Mouse (Mus musculus): ENCODE measurements around the gene Pold2. TPM values are rescaled to one million over a fixed set of nuclear protein-coding genes. Genes with fewer than 3 reads are reported as not detected.

Pold2 gene
- polyA plus RNA-seq, 1 experiment from 2014 or later = 127 TPM

DNA sequence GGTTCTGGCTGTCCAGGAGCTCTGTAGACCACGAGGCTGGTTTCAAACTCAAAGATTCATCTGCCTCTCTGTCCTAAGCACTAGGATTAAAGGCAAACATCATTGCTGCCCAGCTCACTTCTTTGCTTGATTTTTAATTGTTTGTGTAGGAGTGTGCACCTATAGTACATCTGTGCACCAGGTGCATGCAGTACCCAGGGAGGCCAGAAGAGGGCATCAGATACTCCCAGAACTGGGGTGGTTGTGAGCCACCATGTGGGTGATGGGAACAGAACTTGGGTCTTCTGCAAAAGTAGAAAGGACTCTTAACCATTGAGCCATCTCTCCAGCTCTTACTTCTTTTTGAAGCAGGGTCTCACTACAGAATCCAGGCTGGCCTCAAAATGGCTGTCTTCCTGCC lies 19.4 kb downstream of the Pold2 start:
- Histone ChIP-seq H3K4me1 (replicated peaks) (peaks cover 30% of the 10 kb centered on the region), H3K4me3 (replicated peaks) (no peak overlapping the region), H3K9ac (replicated peaks) (no peak overlapping the region), H3K9me3 (no peaks in the 10 kb centered on the region; the same call in 1 of the 2 replicates), H3K4me2 (no peak overlapping the region), H3K27ac (no peak overlapping the region), H3K36me3 (no peaks in the 10 kb centered on the region), H3K27me3 (peaks cover 42% of the 10 kb centered on the region)
- 80% methylated on average over 1 of the region's 1 CpGs for WGBS
- ATAC-seq (ENCODE audit: insufficient number of reproducible peaks, insufficient read depth, low FRiP score, low TSS enrichment, low read depth) = no peak

DNA sequence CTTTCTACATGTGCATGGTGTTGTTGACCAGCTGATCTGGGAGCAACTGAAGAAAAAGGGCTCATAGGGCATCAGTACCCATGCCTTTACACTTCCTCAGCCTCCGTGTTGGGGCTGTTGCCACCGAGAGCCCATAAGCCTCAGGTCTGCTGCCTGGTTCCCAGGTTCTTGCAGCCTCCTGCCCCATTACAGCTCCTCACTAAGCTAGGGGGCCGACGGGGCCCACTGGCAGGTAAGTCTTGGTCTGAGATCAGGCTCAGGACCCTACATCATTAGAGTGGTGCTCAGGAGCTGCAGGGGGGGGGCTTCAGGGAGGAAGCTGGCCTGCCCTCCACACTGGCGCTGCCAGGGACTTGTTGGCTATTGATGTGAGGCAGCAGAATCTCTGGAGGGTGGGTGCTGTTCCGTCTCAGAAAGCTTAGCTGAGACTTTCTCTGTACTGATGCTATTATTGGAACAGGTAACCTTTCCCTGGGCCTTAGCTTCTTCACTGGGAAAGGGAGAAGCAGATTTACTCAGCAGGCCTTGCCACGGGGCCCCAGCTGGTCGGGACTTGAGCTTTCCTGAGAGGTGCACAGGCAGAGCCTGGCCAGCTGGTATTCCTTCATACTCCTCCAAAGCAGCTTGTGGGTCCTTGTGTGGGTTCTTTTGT lies 21.5 kb downstream of the Pold2 start:
- 0 out of 2 replicates have a peak overlapping the region, but pooled peaks have one; percentile 69 for H3K27ac ChIP-seq
- no peak for ATAC-seq (ENCODE audit: insufficient number of reproducible peaks, insufficient read depth, low FRiP score, low TSS enrichment, low read depth)
- H3K4me3 ChIP-seq (replicated peaks) = no peak overlapping the region
- 82% methylated on average over 8 of the region's 8 CpGs for WGBS
- no peak overlapping the region for H3K4me2 ChIP-seq
- H3K9ac ChIP-seq (replicated peaks) = no peak overlapping the region
- peaks cover 14% of the 10 kb centered on the region for H3K4me1 ChIP-seq (replicated peaks)
- peaks cover 23% of the 10 kb centered on the region for H3K27me3 ChIP-seq
- H3K36me3 ChIP-seq = no peaks in the 10 kb centered on the region
- H3K9me3 ChIP-seq = no peaks in the 10 kb centered on the region; the same call in 1 of the 2 replicates

DNA sequence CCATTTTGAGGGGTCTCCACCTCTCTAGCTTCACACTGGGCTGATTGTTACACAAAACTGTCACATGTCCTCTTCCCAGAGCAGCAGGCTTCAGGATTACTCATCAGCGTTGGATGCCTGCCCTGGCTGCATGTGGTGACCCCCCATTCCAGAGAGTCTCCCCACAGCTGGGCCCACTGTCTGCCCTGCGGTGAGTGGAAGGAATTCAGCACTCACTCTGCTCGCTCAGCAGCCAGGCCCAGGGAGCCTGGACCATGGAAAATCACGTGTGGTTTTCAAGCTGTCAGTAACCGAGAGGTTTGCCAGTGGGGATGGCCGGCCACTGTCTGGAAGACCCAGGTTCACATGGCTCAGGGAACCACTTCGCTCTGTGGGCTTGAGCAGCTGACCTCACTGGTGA lies 22.2 kb downstream of the Pold2 start:
- Histone ChIP-seq H3K27ac (peak overlapping the region; percentile 69; the same call in 1 of the 2 replicates), H3K27me3 (peaks cover 16% of the 10 kb centered on the region), H3K36me3 (no peaks in the 10 kb centered on the region), H3K9ac (replicated peaks) (no peak overlapping the region), H3K4me2 (no peak overlapping the region), H3K4me1 (replicated peaks) (peaks cover 7% of the 10 kb centered on the region), H3K4me3 (replicated peaks) (no peak overlapping the region), H3K9me3 (no peaks in the 10 kb centered on the region; the same call in 1 of the 2 replicates)
- ATAC-seq (ENCODE audit: insufficient number of reproducible peaks, insufficient read depth, low FRiP score, low TSS enrichment, low read depth) = no peak
- 44% methylated on average over 7 of the region's 7 CpGs for WGBS

DNA sequence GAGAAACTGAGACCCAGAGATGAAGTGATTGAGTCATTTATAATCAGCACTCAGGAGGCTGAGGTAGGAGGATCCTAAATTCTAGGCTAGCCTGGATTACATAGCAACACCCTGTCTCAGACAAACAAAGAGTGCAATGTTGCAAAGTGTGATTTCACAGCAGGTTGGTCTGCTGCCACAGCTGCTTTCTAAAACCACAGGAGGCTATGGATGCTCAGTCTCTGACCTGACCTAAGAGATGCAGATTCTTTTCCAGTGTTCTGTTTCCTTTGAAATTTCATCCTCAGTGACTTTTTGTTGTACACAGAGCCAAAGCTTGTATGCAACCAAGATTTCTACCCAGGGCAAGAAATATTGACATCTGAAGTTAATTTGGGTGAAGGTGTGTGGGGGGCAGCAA lies 22.6 kb downstream of the Pold2 start:
- ATAC-seq (ENCODE audit: insufficient number of reproducible peaks, insufficient read depth, low FRiP score, low TSS enrichment, low read depth) = no peak
- Histone ChIP-seq H3K27me3 (peaks cover 12% of the 10 kb centered on the region), H3K27ac (peak overlapping the region; percentile 69; the same call in 1 of the 2 replicates), H3K36me3 (no peaks in the 10 kb centered on the region), H3K4me1 (replicated peaks) (peaks cover 7% of the 10 kb centered on the region), H3K9ac (replicated peaks) (no peak overlapping the region), H3K9me3 (no peaks in the 10 kb centered on the region; the same call in 1 of the 2 replicates), H3K4me2 (no peak overlapping the region), H3K4me3 (replicated peaks) (no peak overlapping the region)

DNA sequence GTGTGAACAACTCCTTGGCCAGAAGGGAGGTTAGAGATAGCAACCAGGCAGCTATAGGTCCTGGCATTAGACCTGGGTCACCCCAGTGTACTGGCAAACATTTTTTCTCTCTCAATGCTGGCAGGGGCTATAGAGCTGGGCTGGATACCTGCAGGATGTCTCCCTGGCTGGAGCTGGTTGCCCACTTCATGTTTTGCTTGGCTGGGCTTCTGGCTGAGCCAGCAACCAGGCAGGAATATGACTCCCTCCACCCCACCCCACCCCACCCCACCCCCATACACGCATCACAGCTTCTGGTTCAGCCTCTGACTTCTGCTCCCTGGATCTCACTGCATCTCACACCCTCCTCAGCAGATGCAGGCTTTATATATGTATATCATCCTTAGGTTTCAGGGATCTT lies 25.8 kb downstream of the Pold2 start:
- WGBS = 25% methylated on average over 1 of the region's 1 CpGs

DNA sequence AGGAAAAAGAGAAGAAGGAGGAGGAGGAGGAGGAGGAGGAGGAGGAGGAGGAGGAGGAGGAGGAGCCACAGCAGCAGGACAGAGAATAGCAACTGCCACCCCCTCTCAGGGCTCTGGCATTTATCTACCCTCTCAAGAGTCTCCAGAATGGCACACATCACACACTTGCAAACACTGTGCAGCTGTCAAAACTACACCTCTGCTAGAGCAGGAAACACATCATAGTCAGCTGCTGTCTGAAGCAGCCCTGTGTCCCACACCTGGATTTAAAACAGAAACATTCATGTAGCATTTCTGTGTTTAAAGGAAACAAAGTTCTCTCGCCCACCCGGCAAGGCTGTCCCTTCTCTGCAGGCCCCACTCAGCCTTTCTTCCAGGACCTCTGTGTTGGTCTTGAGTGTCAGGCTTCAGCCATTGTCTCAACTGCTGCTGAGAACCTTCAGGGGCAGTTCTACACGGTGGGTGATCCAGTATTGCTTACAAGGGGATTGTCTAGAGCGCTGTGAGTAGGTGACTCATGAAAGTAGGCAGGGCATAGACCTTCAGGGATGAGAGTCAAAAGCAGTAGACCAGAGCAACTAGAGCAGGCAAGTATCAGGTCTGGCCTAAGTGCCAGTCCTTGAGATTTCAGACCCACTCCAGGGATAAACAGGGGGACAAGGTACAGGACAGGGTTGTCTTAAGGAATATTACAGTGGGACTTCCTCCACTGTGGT lies 26.9 kb downstream of the Pold2 start:
- H3K36me3 ChIP-seq = no peaks in the 10 kb centered on the region
- no peak overlapping the region for H3K4me3 ChIP-seq (replicated peaks)
- H3K9ac ChIP-seq (replicated peaks) = no peak overlapping the region
- no peak overlapping the region for H3K4me2 ChIP-seq
- peaks cover 12% of the 10 kb centered on the region for H3K4me1 ChIP-seq (replicated peaks)
- H3K27me3 ChIP-seq = no peaks in the 10 kb centered on the region
- WGBS = 63% methylated on average over 4 of the region's 4 CpGs
- no peak for ATAC-seq (ENCODE audit: insufficient number of reproducible peaks, insufficient read depth, low FRiP score, low TSS enrichment, low read depth)
- no peaks in the 10 kb centered on the region for H3K9me3 ChIP-seq
- no peak overlapping the region for H3K27ac ChIP-seq

More for the DNA sequence above, 25.8 kb downstream of the Pold2 start:
- ATAC-seq (ENCODE audit: insufficient number of reproducible peaks, insufficient read depth, low FRiP score, low TSS enrichment, low read depth) = no peak
- Histone ChIP-seq H3K4me2 (no peak overlapping the region), H3K9ac (replicated peaks) (no peak overlapping the region), H3K4me1 (replicated peaks) (peaks cover 13% of the 10 kb centered on the region), H3K27me3 (no peaks in the 10 kb centered on the region), H3K27ac (no peak overlapping the region), H3K4me3 (replicated peaks) (no peak overlapping the region), H3K9me3 (no peaks in the 10 kb centered on the region), H3K36me3 (no peaks in the 10 kb centered on the region)

DNA sequence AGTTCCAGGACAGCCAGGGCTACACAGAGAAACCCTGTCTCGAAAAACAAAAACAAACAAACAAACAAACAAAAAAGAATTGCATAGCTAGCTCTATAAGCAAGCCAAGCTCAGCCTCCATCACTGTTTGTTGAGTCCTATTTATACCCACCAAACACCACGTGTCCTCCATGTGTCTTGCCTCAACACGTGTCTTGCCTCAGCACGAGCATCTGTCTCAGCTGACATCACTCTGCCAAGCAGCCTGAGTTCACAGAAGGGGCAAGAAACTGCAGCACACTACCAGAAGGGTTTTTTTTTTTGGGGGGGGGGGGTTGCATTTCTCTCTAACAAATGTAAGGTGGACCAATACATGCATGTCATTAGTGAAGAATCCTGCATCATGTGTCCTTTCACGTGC lies 27.6 kb downstream of the Pold2 start:
- no peak overlapping the region for H3K27ac ChIP-seq
- peaks cover 6% of the 10 kb centered on the region; the same call in 1 of the 2 replicates for H3K4me1 ChIP-seq (replicated peaks)
- no peak overlapping the region for H3K9ac ChIP-seq (replicated peaks)
- H3K9me3 ChIP-seq = no peaks in the 10 kb centered on the region
- no peak for ATAC-seq (ENCODE audit: insufficient number of reproducible peaks, insufficient read depth, low FRiP score, low TSS enrichment, low read depth)
- WGBS = 54% methylated on average over 5 of the region's 5 CpGs
- no peak overlapping the region for H3K4me2 ChIP-seq
- no peaks in the 10 kb centered on the region for H3K27me3 ChIP-seq
- no peak overlapping the region for H3K4me3 ChIP-seq (replicated peaks)
- no peaks in the 10 kb centered on the region for H3K36me3 ChIP-seq

DNA sequence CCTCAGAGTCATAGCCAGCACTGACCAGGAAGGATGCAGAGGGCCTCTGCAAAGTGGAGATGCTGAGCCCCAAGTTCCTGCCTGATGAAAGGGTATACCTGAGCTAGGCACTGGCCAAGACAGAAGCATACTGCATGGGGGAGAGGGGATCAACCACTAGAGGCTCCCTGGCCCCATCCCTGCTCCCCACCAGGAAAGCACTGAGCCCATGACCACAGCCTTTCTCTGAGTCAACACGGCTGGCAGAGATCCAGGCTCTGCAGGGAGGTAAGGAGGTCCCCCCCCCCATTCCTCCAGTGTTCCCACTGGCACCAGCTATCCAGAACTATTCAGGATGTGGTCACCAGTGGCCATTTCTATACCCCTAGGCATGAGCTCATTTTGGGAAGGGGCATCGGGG lies 28.8 kb downstream of the Pold2 start:
- Histone ChIP-seq H3K9me3 (no peaks in the 10 kb centered on the region), H3K9ac (replicated peaks) (no peak overlapping the region), H3K4me1 (replicated peaks) (peaks cover 6% of the 10 kb centered on the region; the same call in 1 of the 2 replicates), H3K4me3 (replicated peaks) (no peak overlapping the region), H3K27ac (no peak overlapping the region), H3K4me2 (no peak overlapping the region), H3K27me3 (no peaks in the 10 kb centered on the region), H3K36me3 (no peaks in the 10 kb centered on the region)
- 74% methylated on average over 2 of the region's 2 CpGs for WGBS
- ATAC-seq (ENCODE audit: insufficient number of reproducible peaks, insufficient read depth, low FRiP score, low TSS enrichment, low read depth) = no peak; the same call in 1 of the 2 replicates

DNA sequence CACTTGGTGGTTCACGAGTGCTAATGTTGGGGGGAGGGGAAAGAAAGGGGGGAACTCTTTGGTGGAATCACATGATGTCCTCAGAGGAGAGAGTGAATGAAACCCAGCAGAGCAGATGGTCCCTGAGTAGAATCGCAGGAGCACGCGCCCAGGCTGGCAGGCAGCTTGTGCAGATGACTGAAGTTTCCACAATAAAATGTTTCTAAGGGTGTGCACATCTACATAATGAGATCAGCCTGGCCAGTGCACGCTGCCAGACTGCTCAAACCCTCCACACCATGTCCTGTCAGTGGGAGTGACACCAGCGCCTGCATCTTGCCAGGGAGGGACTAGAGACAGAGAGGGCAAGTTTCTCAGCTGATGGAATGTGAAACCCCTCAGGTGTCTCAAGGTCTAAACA lies 29.4 kb downstream of the Pold2 start:
- no peaks in the 10 kb centered on the region for H3K36me3 ChIP-seq
- no peak for ATAC-seq (ENCODE audit: insufficient number of reproducible peaks, insufficient read depth, low FRiP score, low TSS enrichment, low read depth)
- H3K9ac ChIP-seq (replicated peaks) = no peak overlapping the region
- no peak overlapping the region for H3K27ac ChIP-seq
- no peaks in the 10 kb centered on the region for H3K9me3 ChIP-seq
- H3K4me1 ChIP-seq (replicated peaks) = peaks cover 6% of the 10 kb centered on the region; the same call in 1 of the 2 replicates
- WGBS = 53% methylated on average over 6 of the region's 6 CpGs
- no peaks in the 10 kb centered on the region for H3K27me3 ChIP-seq
- no peak overlapping the region for H3K4me2 ChIP-seq
- H3K4me3 ChIP-seq (replicated peaks) = no peak overlapping the region

DNA sequence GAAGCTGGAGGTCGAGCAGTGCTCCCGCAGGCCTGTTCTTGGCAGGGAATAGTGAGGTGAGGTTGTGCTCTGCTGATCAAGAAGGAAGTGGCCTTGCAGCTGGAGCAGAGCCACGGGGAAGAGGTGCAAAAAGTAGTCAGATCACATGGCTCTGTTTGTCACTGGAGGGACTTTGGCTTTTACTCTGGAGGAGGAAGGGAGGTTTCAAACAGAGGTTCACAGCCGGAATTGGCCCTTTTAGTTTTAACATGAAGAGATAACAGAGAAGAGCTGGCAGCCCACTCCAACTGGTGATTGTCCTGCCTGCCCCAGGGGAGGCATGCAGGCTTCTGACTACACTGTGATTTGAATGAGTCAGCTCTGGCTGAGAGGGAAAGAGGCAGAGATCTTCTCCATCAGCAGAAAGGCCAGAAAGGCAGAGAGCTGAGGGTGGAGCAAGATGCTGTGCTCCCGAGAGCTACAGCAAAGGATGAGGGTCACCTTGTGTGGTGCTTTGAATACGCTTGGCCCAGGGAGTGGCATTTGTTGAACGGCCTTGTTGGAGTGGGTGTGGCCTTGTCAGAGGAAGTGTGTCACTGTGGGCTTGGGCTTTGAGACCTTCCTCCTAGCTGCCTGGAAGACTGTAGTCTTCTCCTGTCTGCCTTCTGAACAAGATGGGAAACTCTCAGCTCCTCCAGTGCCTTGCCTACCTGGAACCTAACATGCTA lies 31.3 kb downstream of the Pold2 start:
- H3K4me1 ChIP-seq (replicated peaks) = peaks cover 6% of the 10 kb centered on the region; the same call in 1 of the 2 replicates
- WGBS = 72% methylated on average over 7 of the region's 7 CpGs
- no peak overlapping the region for H3K4me2 ChIP-seq
- H3K9me3 ChIP-seq = no peaks in the 10 kb centered on the region
- H3K4me3 ChIP-seq (replicated peaks) = no peak overlapping the region
- no peaks in the 10 kb centered on the region for H3K27me3 ChIP-seq
- ATAC-seq (ENCODE audit: insufficient number of reproducible peaks, insufficient read depth, low FRiP score, low TSS enrichment, low read depth) = no peak
- no peak overlapping the region for H3K9ac ChIP-seq (replicated peaks)
- H3K27ac ChIP-seq = no peak overlapping the region
- H3K36me3 ChIP-seq = no peaks in the 10 kb centered on the region

DNA sequence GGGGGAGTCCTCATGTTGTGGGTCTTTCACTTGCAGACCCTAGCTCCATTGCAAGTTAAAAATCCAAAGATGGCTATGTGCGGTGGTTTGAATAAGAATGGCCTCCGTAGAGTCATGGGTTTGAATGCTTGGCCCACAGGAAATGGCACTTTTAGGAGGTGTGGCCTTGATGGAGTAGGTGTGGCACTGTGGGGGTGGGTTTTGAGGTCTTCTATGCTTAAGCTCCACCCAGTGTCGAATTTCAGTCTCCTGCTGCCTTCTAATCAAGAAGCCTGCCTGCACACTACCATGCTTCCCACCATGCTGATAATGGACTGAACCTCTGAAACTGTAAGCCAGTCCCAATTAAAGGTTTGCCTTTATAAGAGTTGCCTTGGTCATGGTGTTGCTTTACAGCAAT lies 35.0 kb downstream of the Pold2 start:
- 74% methylated on average over 3 of the region's 3 CpGs for WGBS
- Histone ChIP-seq H3K4me2 (no peak overlapping the region), H3K9ac (replicated peaks) (no peak overlapping the region), H3K27me3 (no peaks in the 10 kb centered on the region), H3K36me3 (no peaks in the 10 kb centered on the region), H3K9me3 (no peaks in the 10 kb centered on the region), H3K27ac (no peak overlapping the region), H3K4me3 (replicated peaks) (no peak overlapping the region), H3K4me1 (replicated peaks) (peaks cover 12% of the 10 kb centered on the region; the same call in 1 of the 2 replicates)
- no peak for ATAC-seq (ENCODE audit: insufficient number of reproducible peaks, insufficient read depth, low FRiP score, low TSS enrichment, low read depth)

All from limb, embryonic 12.5 days (tissue).